Mouse (Mus musculus) olfactory bulb, adult 2 months (tissue): ENCODE data around the gene Ifi204. TPM values are rescaled to one million over a fixed set of nuclear protein-coding genes. Genes with fewer than 3 reads are reported as not detected.
"Not testable (repeated sequence)": the region's sequence is repeated elsewhere in the genome, so short reads cannot be mapped to it uniquely, and the experiment has no call there.

Experiments
- H3K27ac ChIP-seq: fragments of 200-500 bp; 2 replicates; pipeline ENCODE4 v1.5.1; 2012; ENCODE audit warnings: low read depth, low read length; ENCODE audit not compliant: insufficient read depth
- H3K4me1 ChIP-seq: fragments of 200-500 bp; 2 replicates; pipeline ENCODE4 v1.6.1; 2012; ENCODE audit warnings: low read length; ENCODE audit not compliant: control insufficient read depth, insufficient read depth
- H3K4me3 ChIP-seq: fragments of 200-500 bp; 2 replicates; pipeline ENCODE4 v1.5.1; 2012; ENCODE audit warnings: mild to moderate bottlenecking, low read depth, low read length, moderate library complexity; ENCODE audit not compliant: insufficient read depth
- CTCF ChIP-seq: fragments of 200-500 bp; IDR thresholded peaks from 2 replicates; pipeline ENCODE4 v1.5.1; 2012; ENCODE audit warnings: low read depth, mild to moderate bottlenecking, low read length, moderate library complexity; ENCODE audit not compliant: insufficient read depth
- POLR2A ChIP-seq: fragments of 200-500 bp; IDR thresholded peaks from 2 replicates; pipeline ENCODE4 v1.6.1; 2012; ENCODE audit warnings: mild to moderate bottlenecking, low read depth, low read length, moderate library complexity; ENCODE audit not compliant: insufficient read depth
- WGBS: fragments of 180-500 bp; shearing (Covaris S2); methylation state at CpG from one replicate; pipeline ENCODE4 v1.1.7; 2018; 5-methylcytosine and 5-hydroxymethylcytosine counted together
- polyA plus RNA-seq: library from polyadenylated mRNA; stranded (reverse); fragments of >200 nt; gene quantifications from 2 replicates; pipeline ENCODE4 v1.2.4, GENCODE M21; 2012; ENCODE audit warnings: low replicate concordance; ENCODE audit not compliant: missing spikeins, insufficient read depth, insufficient read length

Gene Ifi204
- not detected in 2 replicates for polyA plus RNA-seq

DNA sequence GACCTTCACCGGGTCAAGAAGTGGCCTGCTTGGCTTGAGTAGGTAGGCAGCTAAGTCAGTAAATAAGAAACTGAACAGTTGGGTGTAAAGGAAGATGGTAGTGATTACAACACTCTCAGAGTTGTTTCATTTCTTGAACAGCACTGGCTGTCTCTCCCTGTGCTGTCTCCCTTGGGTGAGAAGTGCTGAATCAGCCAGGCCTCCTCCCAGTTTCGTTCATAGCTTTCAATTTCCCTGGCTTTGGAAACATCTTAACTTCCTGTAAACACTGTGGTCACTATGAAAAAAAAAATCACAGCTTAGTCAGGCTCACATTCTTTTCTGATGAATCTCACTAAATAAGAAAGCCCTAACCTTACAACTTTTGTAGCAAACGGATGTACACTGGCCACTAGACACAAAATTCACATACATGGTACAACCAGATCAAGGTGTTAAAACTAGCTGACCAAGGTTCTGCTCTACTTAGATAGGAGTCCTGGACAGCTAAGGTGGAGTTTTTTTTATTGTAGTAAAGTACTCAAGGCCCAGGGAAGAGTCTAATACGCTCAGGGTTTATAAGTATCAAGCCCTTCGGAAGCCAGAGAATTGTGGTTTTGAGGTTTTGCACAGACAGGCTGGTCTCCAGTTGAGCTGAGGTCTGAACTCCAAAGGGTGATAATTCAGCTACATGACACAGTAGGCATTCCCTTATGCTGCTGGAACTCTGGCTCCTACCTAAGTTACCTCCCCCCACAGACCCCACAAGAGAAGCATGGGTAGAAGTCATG lies at the start of gene Ifi204:
Ifi204 (minus strand) TSS at position 96 of the 770 bp plus-strand sequence.
- not testable (repeated sequence) for H3K4me3 ChIP-seq, H3K4me1 ChIP-seq, H3K27ac ChIP-seq
- 88% methylated on average over 5 of the region's 5 CpGs for WGBS

DNA sequence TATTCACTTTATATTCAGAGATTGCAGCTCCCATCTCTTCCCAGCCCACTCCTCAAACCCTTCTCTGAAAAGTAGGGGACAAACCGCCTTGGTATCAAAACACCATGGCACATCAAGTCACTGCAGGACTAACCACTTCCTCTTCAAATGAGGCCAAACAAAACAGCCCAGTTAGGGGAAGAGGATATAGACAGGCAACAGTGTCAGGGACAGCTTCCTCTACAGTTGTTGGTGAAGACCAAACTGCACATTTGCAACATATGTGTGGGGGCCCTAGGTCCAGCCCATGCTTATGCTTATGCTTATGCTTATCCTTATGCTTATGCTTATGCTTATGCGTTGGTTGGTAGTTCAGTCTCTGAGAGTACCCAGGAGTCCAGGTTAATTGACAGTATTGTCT lies 42.6 kb upstream of the Ifi204 start:
- H3K4me1 ChIP-seq, H3K27ac ChIP-seq, H3K4me3 ChIP-seq: not testable (repeated sequence)
- 87% methylated on average over 2 of the region's 2 CpGs for WGBS

DNA sequence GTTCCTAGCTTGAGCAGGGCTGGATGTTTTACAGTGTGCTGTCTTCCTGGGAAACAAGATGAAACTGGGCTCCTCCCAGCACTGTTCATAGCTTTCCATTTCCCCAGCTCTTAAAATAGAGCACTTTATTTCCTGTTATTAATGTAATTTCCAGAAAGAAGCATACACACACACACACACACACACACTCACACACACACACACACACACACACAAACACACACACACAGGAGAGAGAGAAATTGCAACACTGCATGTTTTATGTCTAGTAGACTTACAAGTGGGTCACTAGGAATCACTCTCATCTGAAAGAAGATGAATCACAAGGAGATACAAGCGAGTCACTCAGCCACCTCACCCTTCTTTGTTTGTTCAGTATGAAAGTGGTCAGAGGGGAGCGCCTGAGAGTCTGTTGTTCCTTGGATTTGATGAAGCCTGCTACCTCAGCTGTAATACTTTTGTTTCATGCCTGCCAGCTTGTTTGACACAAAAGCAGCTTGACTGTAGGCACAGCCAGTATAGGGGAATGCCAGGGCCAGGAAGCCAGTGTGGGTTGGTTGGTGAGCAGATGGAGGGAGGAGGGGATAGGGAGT lies 36.0 kb upstream of the Ifi204 start:
- H3K27ac ChIP-seq, H3K4me1 ChIP-seq, H3K4me3 ChIP-seq: not testable (repeated sequence)
- 58% methylated on average over 2 of the region's 2 CpGs for WGBS

DNA sequence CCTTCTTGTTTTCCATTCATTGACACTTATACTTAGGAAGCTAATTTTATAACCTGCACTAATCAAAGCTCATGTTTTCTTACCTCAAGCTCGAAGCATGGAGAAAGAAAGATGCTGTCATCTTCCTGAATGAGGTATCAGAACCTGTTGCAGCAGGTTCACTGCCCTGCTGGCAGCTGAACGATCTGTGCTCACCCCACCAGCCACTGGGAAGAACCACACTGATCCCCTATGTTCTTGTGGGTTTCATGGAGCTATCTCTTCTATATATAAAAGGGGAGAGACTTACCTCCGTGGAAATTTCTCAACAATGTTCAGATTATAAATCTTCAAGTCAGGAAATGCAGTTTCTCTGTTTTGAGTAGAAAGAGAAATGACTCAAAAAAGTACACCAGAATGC lies 35.5 kb upstream of the Ifi204 start:
- H3K4me3 ChIP-seq, H3K27ac ChIP-seq, H3K4me1 ChIP-seq: not testable (repeated sequence)
- WGBS = 59% methylated on average over 3 of the region's 3 CpGs

DNA sequence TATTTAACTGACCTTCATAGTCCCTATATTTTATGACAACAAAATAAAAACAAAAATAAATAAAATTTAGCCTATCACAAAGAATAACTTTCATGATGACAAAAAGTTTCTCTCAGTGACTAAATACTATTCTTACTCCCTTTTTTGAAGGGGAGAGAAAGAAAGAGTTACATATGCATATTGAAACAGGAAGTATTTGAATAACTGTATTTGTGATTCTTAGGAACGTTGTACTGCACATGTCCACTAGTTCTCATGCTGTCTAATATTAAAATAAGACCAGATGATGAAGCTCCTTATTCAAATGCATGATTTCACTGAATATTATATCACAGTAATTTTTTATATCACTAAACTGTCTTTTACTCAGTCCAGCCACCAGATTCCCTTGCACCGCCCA lies 35.0 kb upstream of the Ifi204 start:
- not testable (repeated sequence) for H3K4me3 ChIP-seq, H3K4me1 ChIP-seq, H3K27ac ChIP-seq
- 83% methylated on average over 2 of the region's 2 CpGs for WGBS

DNA sequence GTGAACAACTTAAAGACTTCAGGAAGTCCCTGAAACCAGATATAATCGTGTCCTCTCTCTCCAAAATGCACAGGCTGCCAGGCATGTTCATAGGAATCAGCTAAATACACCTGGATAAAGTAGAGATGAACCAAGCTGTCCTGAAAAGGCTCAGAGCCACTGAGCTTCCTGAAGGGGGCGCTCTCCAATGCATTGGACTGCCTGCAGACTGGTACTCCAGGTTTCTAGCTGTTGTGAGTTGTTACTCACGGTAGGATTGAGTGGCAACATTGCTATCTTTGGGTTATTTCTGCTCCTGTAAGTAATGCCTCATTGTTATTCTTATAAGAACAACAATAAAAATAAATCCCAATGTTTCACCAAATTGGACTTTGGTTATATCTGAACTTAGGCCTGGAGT lies 6.7 kb upstream of the Ifi204 start:
- 50% methylated on average over 3 of the region's 3 CpGs for WGBS
- H3K27ac ChIP-seq = not testable (repeated sequence)

DNA sequence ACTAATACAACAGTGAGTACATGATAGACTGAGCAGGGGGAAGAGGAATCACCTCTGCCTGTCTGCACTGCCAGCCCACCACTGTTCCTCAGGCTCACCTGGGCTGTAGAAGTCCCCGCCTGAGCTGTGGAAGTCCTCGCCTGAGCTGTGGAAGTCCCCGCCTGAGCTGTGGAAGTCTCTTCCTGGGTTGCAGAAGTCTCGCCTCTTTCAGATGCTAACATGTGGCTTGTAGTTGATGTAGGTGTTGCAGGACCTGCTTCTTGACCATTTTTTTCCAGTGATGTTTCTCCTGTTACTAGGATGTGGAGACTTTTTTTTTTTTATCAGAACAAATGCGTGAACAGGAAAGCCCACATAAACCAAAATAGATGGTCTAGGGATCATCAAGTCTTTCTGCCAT lies 6.7 kb downstream of the Ifi204 start:
- H3K4me3 ChIP-seq, H3K4me1 ChIP-seq, H3K27ac ChIP-seq: not testable (repeated sequence)
- WGBS = 93% methylated on average over 5 of the region's 5 CpGs

More for the DNA sequence above, 6.7 kb upstream of the Ifi204 start:
- H3K4me3 ChIP-seq, H3K4me1 ChIP-seq: not testable (repeated sequence)

DNA sequence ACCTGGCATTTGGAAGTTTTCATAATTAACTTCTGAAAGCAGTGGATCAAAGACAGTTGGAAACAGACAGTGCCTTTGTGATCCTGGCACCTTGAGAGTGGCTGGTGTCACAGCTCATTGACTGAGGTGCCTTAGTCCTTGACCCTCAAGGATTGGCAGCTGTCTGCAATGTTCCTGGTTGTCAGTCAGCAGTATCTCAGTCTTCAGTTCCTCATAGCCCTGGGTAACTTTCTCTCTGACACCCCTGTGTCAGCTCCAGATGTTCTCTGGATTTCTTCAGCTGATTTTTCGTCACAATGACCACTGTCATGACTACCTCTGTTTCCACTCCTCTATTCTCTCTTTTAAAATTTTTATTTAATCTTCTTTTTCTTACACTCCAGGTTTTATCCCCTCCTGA lies 24.5 kb downstream of the Ifi204 start:
- no peak overlapping the region for H3K27ac ChIP-seq
- no peak for TF ChIP-seq POLR2A
- TF ChIP-seq CTCF = no peak

DNA sequence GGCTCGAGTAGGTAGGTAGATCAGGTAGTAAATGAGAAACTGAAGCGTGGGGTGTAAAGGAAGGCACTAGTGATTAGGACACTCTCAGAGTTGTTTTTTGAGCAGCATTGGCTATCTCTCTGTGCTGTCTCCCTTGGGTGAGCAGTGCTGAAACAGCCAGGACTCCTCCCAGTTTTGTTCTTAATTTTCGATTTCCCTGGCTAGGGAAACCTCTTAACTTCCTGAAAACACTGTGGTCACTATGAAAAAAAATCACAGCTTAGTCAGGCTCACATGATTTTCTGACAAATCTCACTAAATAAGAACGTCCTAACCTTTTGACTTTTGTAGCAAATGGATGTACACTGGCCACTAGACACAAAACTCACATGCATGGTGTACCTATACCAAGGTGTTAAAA lies 25.1 kb downstream of the Ifi204 start, which contains the start of gene Ifi207:
Ifi207 (minus strand) TSS at position 92 of the 400 bp plus-strand sequence.
- 72% methylated on average over 4 of the region's 4 CpGs for WGBS
- Histone ChIP-seq H3K4me1 (no peaks in the 10 kb centered on the region), H3K27ac (no peak within 1 kb of the TSS), H3K4me3 (no peak within 1 kb of the TSS)
- no peak for TF ChIP-seq CTCF
- no peak for TF ChIP-seq POLR2A

More for the DNA sequence above, 24.5 kb downstream of the Ifi204 start:
- Histone ChIP-seq H3K4me3 (no peak overlapping the region), H3K4me1 (no peaks in the 10 kb centered on the region)
- 63% methylated on average over 1 of the region's 1 CpGs for WGBS

DNA sequence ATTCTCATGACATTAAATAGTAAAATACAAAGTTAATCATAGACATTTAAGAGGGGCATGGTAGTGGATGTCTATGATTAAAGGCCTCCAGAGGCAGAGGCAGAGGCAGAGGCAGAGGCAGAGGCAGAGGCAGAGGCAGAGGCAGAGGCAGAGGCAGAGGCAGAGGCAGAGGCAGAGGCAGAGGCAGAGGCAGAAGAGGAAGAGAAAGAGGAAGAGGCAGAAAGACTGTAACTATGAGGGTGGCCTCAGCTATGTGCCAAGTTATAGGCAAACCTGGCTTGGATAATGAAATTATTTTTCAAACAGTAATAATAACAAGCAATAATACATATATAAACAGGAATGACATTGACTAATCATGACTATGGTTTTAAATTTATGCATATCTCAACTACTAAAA lies 26.2 kb downstream of the Ifi204 start:
- no peak for TF ChIP-seq POLR2A

More for the DNA sequence above, 26.2 kb downstream of the Ifi204 start:
- Histone ChIP-seq H3K27ac (no peak overlapping the region), H3K4me3 (no peak overlapping the region), H3K4me1 (no peaks in the 10 kb centered on the region)
